Mouse (Mus musculus) lung, embryonic 14.5 days (tissue): ENCODE results near the gene Il4ra. TPM values are rescaled to one million over a fixed set of nuclear protein-coding genes. Genes with fewer than 3 reads are reported as not detected.

Source experiments
- ATAC-seq: fragments of 200-750 bp; cut with Nextera tagmentation; 2 replicates; pipeline ENCODE4 v1.8.0; 2017; ENCODE audit warnings: mild to moderate bottlenecking, moderate TSS enrichment, moderate library complexity; ENCODE audit not compliant: insufficient read depth
- DNase-seq: peaks from one replicate; pipeline ENCODE4 v3.0.0-alpha.2; 2015
- H3K27ac ChIP-seq: fragments of 300-500 bp; sonication (generic); 2 replicates; pipeline ENCODE4 v1.5.1; 2014; ENCODE audit warnings: low read depth, mild to moderate bottlenecking, moderate library complexity
- H3K27me3 ChIP-seq: fragments of 300-500 bp; sonication (generic); 2 replicates; pipeline ENCODE4 v1.6.1; 2014; ENCODE audit warnings: low read length, control low read depth; ENCODE audit not compliant: insufficient read depth
- H3K36me3 ChIP-seq: fragments of 300-500 bp; sonication (generic); 2 replicates; pipeline ENCODE4 v1.6.1; 2014; ENCODE audit warnings: control low read depth; ENCODE audit not compliant: insufficient read depth
- H3K4me1 ChIP-seq: fragments of 300-500 bp; sonication (generic); 2 replicates; pipeline ENCODE4 v1.6.1; 2014; ENCODE audit warnings: antibody characterized with exemption, control low read depth; ENCODE audit not compliant: insufficient read depth
- H3K4me2 ChIP-seq: fragments of 300-500 bp; sonication (generic); 2 replicates; pipeline ENCODE4 v1.6.1; 2014; ENCODE audit warnings: mild to moderate bottlenecking
- H3K4me3 ChIP-seq: fragments of 300-500 bp; sonication (generic); 2 replicates; pipeline ENCODE4 v1.5.1; 2014; ENCODE audit warnings: low read depth, low read length
- H3K9ac ChIP-seq: fragments of 300-500 bp; sonication (generic); 2 replicates; pipeline ENCODE4 v1.6.1; 2014
- H3K9me3 ChIP-seq: fragments of 300-500 bp; sonication (generic); 2 replicates; pipeline ENCODE4 v1.6.1; 2016; ENCODE audit warnings: low read depth, low read length, control low read depth
- CTCF ChIP-seq: IDR thresholded peaks from 2 replicates; pipeline ENCODE4 v1.5.1; 2016; ENCODE audit warnings: antibody characterized with exemption, low read depth
- WGBS: fragments of 180-500 bp; shearing (Covaris S2); extraction: QIAGEN DNeasy Blood & Tissue Kit; methylation state at CpG from one replicate; pipeline ENCODE4 v1.1.7; 2014; 5-methylcytosine and 5-hydroxymethylcytosine counted together
- polyA plus RNA-seq: library from polyadenylated mRNA; unstranded; fragments of >200 nt; fragmentation: Nextera tagmentation; extraction: Ambion mirVana; gene quantifications from 2 replicates; pipeline ENCODE4 v1.2.1, GENCODE M21; 2014

Gene Il4ra
- polyA plus RNA-seq, 1 experiment from 2014 or later, result 11.3 TPM

- WGBS, result 81% methylated on average over 9 of the region's 9 CpGs
- no peak overlapping the region for H3K4me2 ChIP-seq
- H3K4me3 ChIP-seq, result no peak overlapping the region
- no peak for TF ChIP-seq CTCF
- ATAC-seq (no peak), DNase-seq (no peak)
- no peaks in the 10 kb centered on the region for H3K9me3 ChIP-seq
- H3K36me3 ChIP-seq, result peaks cover 5% of the 10 kb centered on the region; the same call in 1 of the 2 replicates
- H3K4me1 ChIP-seq, result peaks cover 26% of the 10 kb centered on the region
- H3K9ac ChIP-seq, result no peak overlapping the region
- H3K27me3 ChIP-seq, result no peaks in the 10 kb centered on the region
- no peak overlapping the region for H3K27ac ChIP-seq
These were observed 27.8 kb downstream of the Il4ra start for GRCm38 (mm10) chr7:125579545-125580219.

DNA sequence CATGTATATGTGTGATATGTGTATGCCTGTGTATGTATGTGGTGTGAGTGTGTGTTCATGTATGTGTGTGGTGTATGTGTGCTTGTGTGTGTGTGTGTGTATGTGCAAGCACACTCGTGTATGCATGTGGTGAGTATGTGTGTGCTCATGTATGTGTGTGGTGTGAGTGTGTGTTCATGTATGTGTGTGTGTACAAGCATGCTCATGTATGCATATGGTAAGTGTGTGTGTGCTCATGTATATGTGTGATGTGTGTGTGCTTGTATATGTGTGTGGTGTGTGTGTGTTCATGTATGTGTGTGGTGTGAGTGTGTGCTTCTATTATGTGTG, 28.3 kb downstream of the Il4ra start:
- no peaks in the 10 kb centered on the region for H3K9me3 ChIP-seq
- no peak overlapping the region for H3K9ac ChIP-seq
- no peak overlapping the region for H3K4me2 ChIP-seq
- ATAC-seq (no peak), DNase-seq (no peak)
- H3K4me3 ChIP-seq, result no peak overlapping the region
- no peak for TF ChIP-seq CTCF
- H3K27ac ChIP-seq, result no peak overlapping the region
- H3K36me3 ChIP-seq, result peaks cover 3% of the 10 kb centered on the region; the same call in 1 of the 2 replicates
- WGBS, result 84% methylated on average over 1 of the region's 1 CpGs
- peaks cover 26% of the 10 kb centered on the region for H3K4me1 ChIP-seq
- no peaks in the 10 kb centered on the region for H3K27me3 ChIP-seq

DNA sequence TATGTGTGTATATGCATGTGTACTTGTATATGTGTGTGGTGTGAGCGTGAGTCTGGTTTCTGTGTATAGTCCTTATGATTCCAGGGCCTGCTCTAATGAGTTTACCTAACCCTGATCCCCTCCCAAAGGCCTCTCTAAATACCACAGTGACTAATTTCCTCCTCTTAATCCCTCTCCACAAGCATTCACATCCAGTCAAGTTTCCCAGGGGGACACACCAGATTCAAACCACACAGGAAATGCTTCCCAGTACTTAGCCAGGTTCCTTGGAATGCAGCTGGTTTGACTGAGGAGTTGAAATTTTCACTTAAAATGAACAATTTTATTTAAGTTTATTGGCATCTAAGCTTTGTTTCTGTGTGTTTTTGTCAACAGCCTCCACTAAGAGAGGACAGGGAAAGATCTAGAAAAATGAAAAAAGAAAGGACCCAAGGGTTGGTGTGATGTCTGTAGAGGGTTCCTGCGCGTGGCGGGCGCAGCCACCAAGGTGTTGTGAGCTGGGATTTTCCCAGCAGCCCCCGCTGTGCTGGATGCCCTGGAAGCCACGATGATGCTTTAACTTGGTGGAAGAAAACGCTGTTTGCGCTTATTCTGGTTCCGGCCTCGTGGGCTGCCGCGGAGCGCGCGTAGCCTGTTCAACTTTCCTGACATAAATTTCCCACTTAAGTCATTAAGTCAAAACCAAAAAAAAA, 28.9 kb downstream of the Il4ra start:
- no peak for DNase-seq
- Histone ChIP-seq H3K9me3 (no peaks in the 10 kb centered on the region), H3K4me2 (peak overlapping the region; percentile 78), H3K9ac (peak overlapping the region; percentile 39; the same call in 1 of the 2 replicates), H3K4me3 (peak overlapping the region; percentile 28; the same call in 1 of the 2 replicates), H3K36me3 (peaks cover 2% of the 10 kb centered on the region; the same call in 1 of the 2 replicates), H3K27me3 (no peaks in the 10 kb centered on the region), H3K4me1 (peaks cover 26% of the 10 kb centered on the region), H3K27ac (peak overlapping the region; percentile 36; the same call in 1 of the 2 replicates)
- no peak for TF ChIP-seq CTCF
- WGBS, result 9% methylated on average over 16 of the region's 16 CpGs
- no peak for ATAC-seq

DNA sequence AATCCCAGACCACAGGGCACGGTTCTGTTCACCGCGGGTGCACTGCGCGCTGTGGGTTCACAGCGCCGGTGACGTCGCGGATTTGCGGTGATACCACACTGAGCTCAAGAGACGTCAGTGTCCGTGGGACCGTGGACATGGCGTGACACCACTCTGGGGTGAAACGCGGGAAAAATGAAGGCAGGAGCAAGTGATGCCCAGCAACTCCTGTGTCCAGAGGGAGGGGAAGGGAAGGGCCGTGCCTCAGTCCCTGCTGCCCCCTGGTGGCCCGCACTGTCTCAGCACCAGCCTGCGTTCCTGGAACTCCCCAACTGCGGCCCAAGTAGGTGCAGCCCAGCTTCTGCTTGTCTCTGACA, 29.4 kb downstream of the Il4ra start:
- peak overlapping the region; percentile 78 for H3K4me2 ChIP-seq
- H3K4me3 ChIP-seq, result peak overlapping the region; percentile 28; the same call in 1 of the 2 replicates
- 0 out of 2 replicates have a peak overlapping the region, but pooled peaks have one; percentile 36 for H3K27ac ChIP-seq
- H3K9me3 ChIP-seq, result no peaks in the 10 kb centered on the region
- peak; percentile 99 for TF ChIP-seq CTCF
- peak overlapping the region; percentile 39; the same call in 1 of the 2 replicates for H3K9ac ChIP-seq
- WGBS, result 5% methylated on average over 21 of the region's 21 CpGs
- ATAC-seq (peak; percentile 77), DNase-seq (peak; percentile 93)
- H3K4me1 ChIP-seq, result peaks cover 26% of the 10 kb centered on the region
- H3K27me3 ChIP-seq, result no peaks in the 10 kb centered on the region
- no peaks in the 10 kb centered on the region for H3K36me3 ChIP-seq

DNA sequence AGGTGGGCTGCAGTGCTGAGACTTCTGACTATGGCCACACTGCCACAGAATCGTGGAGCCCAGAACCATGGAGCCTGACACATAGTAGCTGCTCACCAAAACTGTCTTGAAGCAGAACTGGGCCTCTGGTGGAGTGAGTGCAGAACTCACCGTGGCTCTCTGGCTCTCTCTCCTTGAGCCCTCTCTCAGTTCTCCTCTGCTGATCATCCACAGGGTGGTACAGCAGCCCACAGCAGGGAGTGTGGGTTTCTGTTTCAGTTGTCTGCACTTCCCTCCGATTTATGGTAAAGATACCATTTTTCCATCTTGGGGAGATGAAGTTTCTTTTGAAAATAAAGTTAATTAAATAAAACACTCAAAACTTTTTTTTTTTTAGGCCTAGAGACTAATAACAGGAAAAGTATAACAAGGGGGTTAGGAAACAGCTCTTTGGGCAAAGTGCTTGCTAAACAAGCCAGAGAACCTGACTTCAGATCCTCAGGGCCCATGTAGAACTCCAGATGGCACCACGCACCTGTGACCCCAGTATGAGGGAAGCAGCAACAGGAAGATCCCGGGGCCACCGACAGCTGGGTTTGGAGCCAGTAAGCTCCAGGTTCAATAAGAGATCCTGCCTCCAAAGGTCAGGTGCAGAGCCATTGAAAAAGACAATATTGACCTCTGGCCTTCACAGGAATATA, 31.5 kb downstream of the Il4ra start:
- Histone ChIP-seq H3K4me1 (peaks cover 8% of the 10 kb centered on the region), H3K4me2 (no peak overlapping the region), H3K27ac (no peak overlapping the region), H3K4me3 (no peak overlapping the region), H3K36me3 (no peaks in the 10 kb centered on the region), H3K9me3 (no peaks in the 10 kb centered on the region), H3K27me3 (no peaks in the 10 kb centered on the region), H3K9ac (no peak overlapping the region)
- ATAC-seq (no peak), DNase-seq (no peak)
- 72% methylated on average over 6 of the region's 6 CpGs for WGBS
- TF ChIP-seq CTCF, result no peak

GRCm38 (mm10) chr7:125584005-125584369, 32.1 kb downstream of the Il4ra start:
- H3K4me2 ChIP-seq, result no peak overlapping the region
- TF ChIP-seq CTCF, result no peak
- no peak overlapping the region for H3K4me3 ChIP-seq
- DNase-seq (no peak), ATAC-seq (no peak)
- 78% methylated on average over 5 of the region's 5 CpGs for WGBS
- no peaks in the 10 kb centered on the region for H3K27me3 ChIP-seq
- no peak overlapping the region for H3K27ac ChIP-seq
- no peaks in the 10 kb centered on the region for H3K9me3 ChIP-seq
- peaks cover 8% of the 10 kb centered on the region for H3K4me1 ChIP-seq
- no peak overlapping the region for H3K9ac ChIP-seq
- no peaks in the 10 kb centered on the region for H3K36me3 ChIP-seq

- H3K27me3 ChIP-seq, result no peaks in the 10 kb centered on the region
- H3K9me3 ChIP-seq, result no peaks in the 10 kb centered on the region
- no peak for TF ChIP-seq CTCF
- H3K27ac ChIP-seq, result no peak overlapping the region
- no peaks in the 10 kb centered on the region for H3K4me1 ChIP-seq
- DNase-seq, result no peak
- no peak for ATAC-seq
- H3K9ac ChIP-seq, result no peak overlapping the region
- WGBS, result 96% methylated on average over 23 of the region's 23 CpGs
- no peak overlapping the region for H3K4me2 ChIP-seq
- no peak overlapping the region for H3K4me3 ChIP-seq
- H3K36me3 ChIP-seq, result no peaks in the 10 kb centered on the region
These were observed 34.4 kb downstream of the Il4ra start for GRCm38 (mm10) chr7:125586355-125586754.
